ENCODE assay signal across 8 mouse cellular contexts in genomic region chr8:83716563-83716962, GRCm38 (mm10). TPM values are rescaled to one million over a fixed set of nuclear protein-coding genes. Genes with fewer than 3 reads are reported as not detected.
DNase-seq lines count a peak whose midpoint lies in the region; ATAC-seq and TF ChIP-seq lines count a peak whose summit lies in the region.

No protein-coding gene starts in this region.

- H3K79me2 ChIP-seq in heart, adult 2 months (replicated peaks; ENCODE audit: control insufficient read depth, insufficient read depth, low read length) = peaks cover 5% of the 10 kb centered on the region; the same call in 1 of the 2 replicates

- peaks cover 25% of the 10 kb centered on the region for H3K36me3 ChIP-seq in heart, postnatal 0 days (replicated peaks; ENCODE audit: control insufficient read depth, insufficient read depth, low read length)
- no peaks in the 10 kb centered on the region; the same call in 1 of the 2 replicates for H3K36me3 ChIP-seq in heart, adult 2 months (ENCODE audit: control insufficient read depth, insufficient read depth, low read length)
- peaks cover 23% of the 10 kb centered on the region for H3K36me3 ChIP-seq in hindbrain, embryonic 15.5 days
- peaks cover 21% of the 10 kb centered on the region for H3K36me3 ChIP-seq in midbrain, embryonic 15.5 days (replicated peaks)

- no peaks in the 10 kb centered on the region for H3K27me3 ChIP-seq in heart, postnatal 0 days (ENCODE audit: control insufficient read depth, insufficient read depth, low read length)
- no peaks in the 10 kb centered on the region for H3K27me3 ChIP-seq in heart, adult 2 months (ENCODE audit: control insufficient read depth, insufficient read depth, low read length)
- no peaks in the 10 kb centered on the region for H3K27me3 ChIP-seq in hindbrain, embryonic 15.5 days
- 0 out of 2 replicates have a peak, but pooled peaks cover 3% of the 10 kb centered on the region for H3K27me3 ChIP-seq in midbrain, embryonic 15.5 days (replicated peaks)

- no peak for TF ChIP-seq CTCF in heart, postnatal 0 days (IDR thresholded peaks at IDR 0.05; ENCODE audit: low read depth)
- TF ChIP-seq CTCF in heart, adult 2 months (IDR thresholded peaks at IDR 0.05) = no peak

- no peaks in the 10 kb centered on the region for H3K9me3 ChIP-seq in heart, postnatal 0 days (replicated peaks; ENCODE audit: control insufficient read depth, low read length)
- H3K9me3 ChIP-seq in hindbrain, embryonic 15.5 days = no peaks in the 10 kb centered on the region
- H3K9me3 ChIP-seq in midbrain, embryonic 15.5 days = no peaks in the 10 kb centered on the region

- H3K4me1 ChIP-seq in heart, postnatal 0 days (ENCODE audit: control insufficient read depth, insufficient read depth) = peaks cover 20% of the 10 kb centered on the region
- H3K4me1 ChIP-seq in heart, adult 2 months (ENCODE audit: control insufficient read depth, insufficient read depth, low read length) = peaks cover 5% of the 10 kb centered on the region
- peaks cover 3% of the 10 kb centered on the region; the same call in 1 of the 2 replicates for H3K4me1 ChIP-seq in brown adipose tissue, adult 24 weeks (ENCODE audit: control insufficient read depth, insufficient read depth, insufficient read length, low read length)
- peaks cover 18% of the 10 kb centered on the region for H3K4me1 ChIP-seq in hindbrain, embryonic 15.5 days (replicated peaks)
- peaks cover 19% of the 10 kb centered on the region for H3K4me1 ChIP-seq in midbrain, embryonic 15.5 days

- peak overlapping the region; percentile 93; the same call in 1 of the 2 replicates for H3K4me3 ChIP-seq in heart, postnatal 0 days (ENCODE audit: low read depth, low read length)
- H3K4me3 ChIP-seq in heart, adult 2 months = no peak overlapping the region
- 0 out of 2 replicates have a peak overlapping the region, but pooled peaks have one; percentile 4 for H3K4me3 ChIP-seq in brown adipose tissue, adult 24 weeks (ENCODE audit: insufficient read depth, low read depth, low read length)
- H3K4me3 ChIP-seq in hindbrain, embryonic 15.5 days = peak overlapping the region; percentile 80; the same call in 1 of the 2 replicates
- H3K4me3 ChIP-seq in midbrain, embryonic 15.5 days = peak overlapping the region; percentile 99

- TF ChIP-seq EP300 in heart, postnatal 0 days (IDR thresholded peaks at IDR 0.05; ENCODE audit: low read depth) = no peak
- TF ChIP-seq EP300 in heart, adult 2 months (IDR thresholded peaks at IDR 0.05; ENCODE audit: insufficient read depth, low read depth, low read length) = no peak

- no peak for ATAC-seq in heart, postnatal 0 days (ENCODE audit: insufficient read depth, low read depth)
- no peak for ATAC-seq in hindbrain, embryonic 15.5 days (ENCODE audit: low FRiP score, low read depth)
- ATAC-seq in midbrain, embryonic 15.5 days (replicated peaks) = no peak

- 48% methylated on average over 2 of the region's 2 CpGs for WGBS in heart, postnatal 0 days
- 49% methylated on average over 2 of the region's 2 CpGs for WGBS in heart, adult 2 months
- WGBS in hindbrain, embryonic 15.5 days = 77% methylated on average over 2 of the region's 2 CpGs
- WGBS in midbrain, embryonic 15.5 days = 72% methylated on average over 2 of the region's 2 CpGs

- H3K9ac ChIP-seq in heart, postnatal 0 days (replicated peaks; ENCODE audit: low read depth, low read length) = 0 out of 2 replicates have a peak overlapping the region, but pooled peaks have one; percentile 82
- H3K9ac ChIP-seq in heart, adult 2 months (ENCODE audit: low read depth, low read length) = no peak overlapping the region
- no peak overlapping the region for H3K9ac ChIP-seq in hindbrain, embryonic 15.5 days
- H3K9ac ChIP-seq in midbrain, embryonic 15.5 days = no peak overlapping the region

- TF ChIP-seq POLR2A in heart, adult 2 months (IDR thresholded peaks at IDR 0.05; ENCODE audit: insufficient read depth, low read depth, low read length) = no peak

- peak overlapping the region; percentile 80 for H3K4me2 ChIP-seq in heart, postnatal 0 days (ENCODE audit: low read depth, low read length)
- peak overlapping the region; percentile 89 for H3K4me2 ChIP-seq in hindbrain, embryonic 15.5 days
- peak overlapping the region; percentile 91 for H3K4me2 ChIP-seq in midbrain, embryonic 15.5 days

- H3K27ac ChIP-seq in heart, postnatal 0 days (ENCODE audit: low read depth) = no peak overlapping the region
- H3K27ac ChIP-seq in heart, adult 2 months = no peak overlapping the region
- no peak overlapping the region for H3K27ac ChIP-seq in brown adipose tissue, adult 24 weeks (replicated peaks; ENCODE audit: low read depth, low read length)
- no peak overlapping the region for H3K27ac ChIP-seq in hindbrain, embryonic 15.5 days (replicated peaks)
- no peak overlapping the region for H3K27ac ChIP-seq in midbrain, embryonic 15.5 days

- intact Hi-C loops in heart, adult 2 months (cut with DNase I) = no loop called here
- intact Hi-C loops in left cerebral cortex, postnatal 25 days (cut with DNase I) = loop anchor here (5.0 kb wide), 1 partner anchor 54 kb away; no protein-coding TSS in a partner anchor

- no peak for DNase-seq in heart, postnatal 0 days (ENCODE audit: low spot score)
- no peak for DNase-seq in heart, adult 2 months
- no peak for DNase-seq in left cerebral cortex, postnatal 25 days (ENCODE audit: low spot score in 2 of 2)
- no peak for DNase-seq in thymus, postnatal 36 days
- DNase-seq in left cerebral cortex, adult 18-20 months (ENCODE audit: low spot score in 2 of 2) = no peak

RNA-seq across cellular contexts. Expression of gene Ddx39, which starts 1.6 kb away (rescaled TPM):
- 92.5 and 95.7 TPM in 2 replicates for total RNA-seq in heart, postnatal 0 days (2014; rRNA removed; ENCODE audit: low replicate concordance)
- polyA plus RNA-seq in heart, postnatal 0 days (2015; fragmentation: Nextera tagmentation; extraction: Ambion mirVana) = 75.5 and 79.3 TPM in 2 replicates
- total RNA-seq in heart, adult 2 months (2021) = 10 to 100 TPM; 15.7 to 17.7 TPM
- 18.0 and 27.3 TPM in 2 replicates for polyA plus RNA-seq in heart, adult 2 months (2012; rRNA removed)
- polyA plus RNA-seq in brown adipose tissue, adult 24 weeks (2012; ENCODE audit: insufficient read depth, insufficient read length, missing spikeins) = 7.7 and 14.1 TPM in 2 replicates
- polyA plus RNA-seq in hindbrain, embryonic 15.5 days (2015; fragmentation: Nextera tagmentation; extraction: Ambion mirVana) = 97.5 and 105 TPM in 2 replicates
- 107 and 113 TPM in 2 replicates for polyA plus RNA-seq in midbrain, embryonic 15.5 days (2015; fragmentation: Nextera tagmentation; extraction: Ambion mirVana)
- total RNA-seq in left cerebral cortex, postnatal 25 days (2021) = 10 to 100 TPM; 17.4 to 18.2 TPM
- 10 to 100 TPM; 14.6 to 19.2 TPM for total RNA-seq in left cerebral cortex, adult 18-20 months (2021)

RNA-seq across cellular contexts. Expression of gene Pkn1, which starts 17.6 kb away (rescaled TPM):
- total RNA-seq in heart, postnatal 0 days (2014; rRNA removed; ENCODE audit: low replicate concordance) = 44.2 and 57.4 TPM in 2 replicates
- 13.0 and 14.2 TPM in 2 replicates for polyA plus RNA-seq in heart, postnatal 0 days (2015; fragmentation: Nextera tagmentation; extraction: Ambion mirVana)
- 10 to 100 TPM; 51.1 to 55.6 TPM for total RNA-seq in heart, adult 2 months (2021)
- polyA plus RNA-seq in heart, adult 2 months (2012; rRNA removed) = 53.7 and 59.5 TPM in 2 replicates
- 98.1 and 111 TPM in 2 replicates for polyA plus RNA-seq in brown adipose tissue, adult 24 weeks (2012; ENCODE audit: insufficient read depth, insufficient read length, missing spikeins)
- 27.1 and 30.9 TPM in 2 replicates for polyA plus RNA-seq in hindbrain, embryonic 15.5 days (2015; fragmentation: Nextera tagmentation; extraction: Ambion mirVana)
- polyA plus RNA-seq in midbrain, embryonic 15.5 days (2015; fragmentation: Nextera tagmentation; extraction: Ambion mirVana) = 31.7 and 31.9 TPM in 2 replicates
- 10 to 100 TPM; 53.2 to 72.7 TPM for total RNA-seq in left cerebral cortex, postnatal 25 days (2021)
- 10 to 100 TPM; 53.9 to 65.2 TPM for total RNA-seq in left cerebral cortex, adult 18-20 months (2021)

RNA-seq across cellular contexts. Expression of gene Adgre5, which starts 24.6 kb away (rescaled TPM):
- total RNA-seq in heart, postnatal 0 days (2014; rRNA removed; ENCODE audit: low replicate concordance) = 46.4 and 51.2 TPM in 2 replicates
- polyA plus RNA-seq in heart, postnatal 0 days (2015; fragmentation: Nextera tagmentation; extraction: Ambion mirVana) = 35.3 and 35.8 TPM in 2 replicates
- total RNA-seq in heart, adult 2 months (2021) = 10 to 100 TPM; 44.6 to 46.4 TPM
- 73.1 and 73.9 TPM in 2 replicates for polyA plus RNA-seq in heart, adult 2 months (2012; rRNA removed)
- polyA plus RNA-seq in brown adipose tissue, adult 24 weeks (2012; ENCODE audit: insufficient read depth, insufficient read length, missing spikeins) = 30.1 and 34.2 TPM in 2 replicates
- polyA plus RNA-seq in hindbrain, embryonic 15.5 days (2015; fragmentation: Nextera tagmentation; extraction: Ambion mirVana) = 11.0 and 13.4 TPM in 2 replicates
- polyA plus RNA-seq in midbrain, embryonic 15.5 days (2015; fragmentation: Nextera tagmentation; extraction: Ambion mirVana) = 10.4 and 12.3 TPM in 2 replicates
- 1 to 10 TPM; 9.0 to 9.6 TPM for total RNA-seq in left cerebral cortex, postnatal 25 days (2021)
- total RNA-seq in left cerebral cortex, adult 18-20 months (2021) = 10 to 100 TPM; 11.8 TPM

RNA-seq across cellular contexts. Expression of gene Ptger1, which starts 50.1 kb away (rescaled TPM):
- total RNA-seq in heart, postnatal 0 days (2014; rRNA removed; ENCODE audit: low replicate concordance) = 0.15 TPM in 1 of 2 replicates, not detected in the other
- polyA plus RNA-seq in heart, postnatal 0 days (2015; fragmentation: Nextera tagmentation; extraction: Ambion mirVana) = 0.20 and 0.32 TPM in 2 replicates
- under 1 TPM; 0.37 to 0.39 TPM for total RNA-seq in heart, adult 2 months (2021)
- polyA plus RNA-seq in heart, adult 2 months (2012; rRNA removed) = 0.41 and 0.79 TPM in 2 replicates
- polyA plus RNA-seq in brown adipose tissue, adult 24 weeks (2012; ENCODE audit: insufficient read depth, insufficient read length, missing spikeins) = not detected in 2 replicates
- 1.00 and 1.0 TPM in 2 replicates for polyA plus RNA-seq in hindbrain, embryonic 15.5 days (2015; fragmentation: Nextera tagmentation; extraction: Ambion mirVana)
- 0.92 and 1.7 TPM in 2 replicates for polyA plus RNA-seq in midbrain, embryonic 15.5 days (2015; fragmentation: Nextera tagmentation; extraction: Ambion mirVana)
- 1 to 10 TPM; 1.2 to 1.5 TPM for total RNA-seq in left cerebral cortex, postnatal 25 days (2021)
- 1 to 10 TPM; 1.2 to 1.6 TPM for total RNA-seq in left cerebral cortex, adult 18-20 months (2021)
